Mouse (Mus musculus) midbrain, postnatal 0 days (tissue): Measurements from ENCODE around the gene Ppp1r9a. TPM values are rescaled to one million over a fixed set of nuclear protein-coding genes. Genes with fewer than 3 reads are reported as not detected.
A peak's percentile ranks its signal among the peaks of the same experiment; 100 is the strongest.

ENCODE experiments used
- ATAC-seq: fragments of 200-750 bp; cut with Nextera tagmentation; 2 replicates; pipeline ENCODE4 v1.8.0; 2017; ENCODE audit warnings: moderate number of reproducible peaks, mild to moderate bottlenecking, moderate TSS enrichment, moderate library complexity; ENCODE audit not compliant: low FRiP score
- DNase-seq: peaks from one replicate; pipeline ENCODE4 v3.0.0-alpha.2; 2015; ENCODE audit warnings: low spot score
- H3K27ac ChIP-seq: fragments of 300-500 bp; sonication (generic); 2 replicates; pipeline ENCODE4 v1.5.1; 2014; ENCODE audit warnings: low read depth, mild to moderate bottlenecking, low read length, mixed read lengths
- H3K27me3 ChIP-seq: fragments of 300-500 bp; sonication (generic); 2 replicates; pipeline ENCODE4 v1.6.1; 2014; ENCODE audit warnings: low read length, control low read depth, mixed read lengths; ENCODE audit not compliant: insufficient read depth
- H3K36me3 ChIP-seq: fragments of 300-500 bp; sonication (generic); 2 replicates; pipeline ENCODE4 v1.6.1; 2014; ENCODE audit warnings: low read length, control low read depth, mixed read lengths; ENCODE audit not compliant: insufficient read depth
- H3K4me1 ChIP-seq: fragments of 300-500 bp; sonication (generic); 2 replicates; pipeline ENCODE4 v1.6.1; 2014; ENCODE audit warnings: mild to moderate bottlenecking, control low read depth, antibody characterized with exemption, low read length, mixed read lengths; ENCODE audit not compliant: insufficient read depth
- H3K4me2 ChIP-seq: fragments of 300-500 bp; sonication (generic); 2 replicates; pipeline ENCODE4 v1.6.1; 2014; ENCODE audit warnings: low read depth, mild to moderate bottlenecking, low read length, mixed read lengths; ENCODE audit not compliant: poor library complexity, severe bottlenecking
- H3K4me3 ChIP-seq: fragments of 300-500 bp; sonication (generic); 2 replicates; pipeline ENCODE4 v1.5.1; 2014; ENCODE audit warnings: low read depth, mild to moderate bottlenecking, low read length, moderate library complexity
- H3K9ac ChIP-seq: fragments of 300-500 bp; sonication (generic); replicated peaks from 2 replicates; pipeline ENCODE4 v1.6.1; 2014; ENCODE audit warnings: mild to moderate bottlenecking, low read length, moderate library complexity, mixed read lengths; ENCODE audit not compliant: poor library complexity, severe bottlenecking
- H3K9me3 ChIP-seq: fragments of 300-500 bp; sonication (generic); 2 replicates; pipeline ENCODE4 v1.6.1; 2016; ENCODE audit warnings: low read length, control low read depth
- CTCF ChIP-seq: IDR thresholded peaks from 2 replicates; pipeline ENCODE4 v1.5.1; 2016; ENCODE audit warnings: antibody characterized with exemption, mild to moderate bottlenecking
- WGBS: fragments of 180-500 bp; shearing (Covaris S2); extraction: QIAGEN DNeasy Blood & Tissue Kit; methylation state at CpG from one replicate; pipeline ENCODE4 v1.1.7; 2014; 5-methylcytosine and 5-hydroxymethylcytosine counted together
- polyA plus RNA-seq: library from polyadenylated mRNA; unstranded; fragments of >200 nt; fragmentation: Nextera tagmentation; extraction: Ambion mirVana; gene quantifications from 2 replicates; pipeline ENCODE4 v1.2.1, GENCODE M21; 2015
- total RNA-seq: library from RNA; depleted of rRNA; stranded (reverse); fragments of >200 nt; gene quantifications from 2 replicates; pipeline ENCODE4 v1.2.3, GENCODE M21; 2014

The Ppp1r9a gene
- total and polyA plus RNA-seq, 2 experiments from 2014 or later: 43.6 to 66.3 TPM

- no peaks in the 10 kb centered on the region; the same call in 1 of the 2 replicates for H3K4me1 ChIP-seq
- TF ChIP-seq CTCF: no peak
- WGBS: 45% methylated on average over 2 of the region's 2 CpGs
- no peak overlapping the region for H3K4me3 ChIP-seq
- no peak overlapping the region for H3K9ac ChIP-seq
- H3K27ac ChIP-seq: no peak overlapping the region
- no peaks in the 10 kb centered on the region for H3K27me3 ChIP-seq
- ATAC-seq: no peak
- H3K4me2 ChIP-seq: no peak overlapping the region
- DNase-seq: no peak
- H3K36me3 ChIP-seq: 0 out of 2 replicates have a peak, but pooled peaks cover 3% of the 10 kb centered on the region
- H3K9me3 ChIP-seq: no peaks in the 10 kb centered on the region
These were observed 180.0 kb downstream of the Ppp1r9a start for GRCm38 (mm10) chr6:5082740-5083139.

- Histone ChIP-seq H3K4me1 (no peaks in the 10 kb centered on the region; the same call in 1 of the 2 replicates), H3K27me3 (no peaks in the 10 kb centered on the region), H3K36me3 (no peaks in the 10 kb centered on the region), H3K4me2 (no peak overlapping the region), H3K9me3 (no peaks in the 10 kb centered on the region), H3K27ac (no peak overlapping the region), H3K9ac (no peak overlapping the region), H3K4me3 (no peak overlapping the region)
- TF ChIP-seq CTCF: no peak
- WGBS: 36% methylated on average over 4 of the region's 4 CpGs
- DNase-seq: no peak
- no peak for ATAC-seq
These were observed 181.2 kb downstream of the Ppp1r9a start for GRCm38 (mm10) chr6:5083957-5084356.

GRCm38 (mm10) chr6:5091873-5092272 is 189.2 kb downstream of the Ppp1r9a start:
- DNase-seq: no peak
- Histone ChIP-seq H3K4me1 (no peaks in the 10 kb centered on the region), H3K27ac (no peak overlapping the region), H3K36me3 (no peaks in the 10 kb centered on the region), H3K9ac (no peak overlapping the region), H3K4me2 (no peak overlapping the region), H3K4me3 (no peak overlapping the region), H3K9me3 (no peaks in the 10 kb centered on the region), H3K27me3 (no peaks in the 10 kb centered on the region)
- 87% methylated on average over 7 of the region's 7 CpGs for WGBS
- no peak for TF ChIP-seq CTCF
- ATAC-seq: no peak

GRCm38 (mm10) chr6:5092795-5093194 is 190.1 kb downstream of the Ppp1r9a start:
- no peak for TF ChIP-seq CTCF
- no peak overlapping the region for H3K4me3 ChIP-seq
- no peak for ATAC-seq
- H3K27ac ChIP-seq: no peak overlapping the region
- H3K4me1 ChIP-seq: no peaks in the 10 kb centered on the region
- H3K27me3 ChIP-seq: no peaks in the 10 kb centered on the region
- no peak for DNase-seq
- no peak overlapping the region for H3K9ac ChIP-seq
- 89% methylated on average over 4 of the region's 4 CpGs for WGBS
- H3K4me2 ChIP-seq: no peak overlapping the region
- no peaks in the 10 kb centered on the region for H3K9me3 ChIP-seq
- no peaks in the 10 kb centered on the region for H3K36me3 ChIP-seq

GRCm38 (mm10) chr6:5093516-5093915 is 190.8 kb downstream of the Ppp1r9a start:
- H3K4me3 ChIP-seq: no peak overlapping the region
- ATAC-seq (no peak), DNase-seq (no peak)
- H3K4me1 ChIP-seq: no peaks in the 10 kb centered on the region
- H3K36me3 ChIP-seq: no peaks in the 10 kb centered on the region
- 78% methylated on average over 4 of the region's 4 CpGs for WGBS
- no peaks in the 10 kb centered on the region for H3K27me3 ChIP-seq
- H3K9ac ChIP-seq: no peak overlapping the region
- H3K4me2 ChIP-seq: no peak overlapping the region
- no peak overlapping the region for H3K27ac ChIP-seq
- no peaks in the 10 kb centered on the region for H3K9me3 ChIP-seq
- no peak for TF ChIP-seq CTCF

- H3K27me3 ChIP-seq: no peaks in the 10 kb centered on the region
- H3K4me2 ChIP-seq: no peak overlapping the region
- no peak for TF ChIP-seq CTCF
- peak; percentile 32 for DNase-seq
- no peak overlapping the region for H3K9ac ChIP-seq
- no peaks in the 10 kb centered on the region for H3K4me1 ChIP-seq
- H3K9me3 ChIP-seq: no peaks in the 10 kb centered on the region
- no peaks in the 10 kb centered on the region for H3K36me3 ChIP-seq
- no peak overlapping the region for H3K4me3 ChIP-seq
- WGBS: 87% methylated on average over 9 of the region's 9 CpGs
- H3K27ac ChIP-seq: no peak overlapping the region
- no peak for ATAC-seq
These were observed 192.8 kb downstream of the Ppp1r9a start for GRCm38 (mm10) chr6:5095365-5095973.
